Mouse (Mus musculus): Measurements from ENCODE around the gene Tmem106c. TPM values are rescaled to one million over a fixed set of nuclear protein-coding genes. Genes with fewer than 3 reads are reported as not detected.

Tmem106c gene
- 16.1 and 16.4 TPM in 2 replicates for polyA plus RNA-seq (2015; fragmentation: Nextera tagmentation; extraction: Ambion mirVana)

GRCm38 (mm10) chr15:97963989-97964835, at the start of gene Tmem106c:
TSS of gene Tmem106c (plus strand) at chr15:97964200.
- WGBS (ENCODE audit: insufficient replicate concordance) = under 1% methylated on average over 60 of the region's 67 CpGs
- H3K4me2 ChIP-seq (ENCODE audit: low read depth, low read length) = peak within 1 kb of the TSS; percentile 96
- no peaks in the 10 kb centered on the region for H3K9me3 ChIP-seq (ENCODE audit: low read length)
- TF ChIP-seq CTCF (IDR thresholded peaks at IDR 0.05; ENCODE audit: low read depth) = peak; percentile 98
- no peak for TF ChIP-seq EP300 (IDR thresholded peaks at IDR 0.05; ENCODE audit: low read depth)
- DNase-seq = peak; percentile 94
- peak within 1 kb of the TSS; percentile 51 for H3K27ac ChIP-seq (ENCODE audit: low read depth)
- peak within 1 kb of the TSS; percentile 79 for H3K9ac ChIP-seq (replicated peaks)
- ATAC-seq = peak; percentile 95
- H3K4me3 ChIP-seq (ENCODE audit: low read depth, low read length) = peak within 1 kb of the TSS; percentile 84
- H3K4me1 ChIP-seq (ENCODE audit: insufficient read depth) = peaks cover 13% of the 10 kb centered on the region
- no peaks in the 10 kb centered on the region for H3K36me3 ChIP-seq (replicated peaks; ENCODE audit: insufficient read depth, low read length)
- no peaks in the 10 kb centered on the region for H3K27me3 ChIP-seq (ENCODE audit: insufficient read depth, low read length)

GRCm38 (mm10) chr15:97914331-97914747, 49.7 kb upstream of the Tmem106c start:
- Histone ChIP-seq H3K36me3 (replicated peaks; ENCODE audit: insufficient read depth, low read length) (no peaks in the 10 kb centered on the region), H3K9ac (replicated peaks) (no peak overlapping the region), H3K4me1 (ENCODE audit: insufficient read depth) (no peaks in the 10 kb centered on the region), H3K27me3 (ENCODE audit: insufficient read depth, low read length) (peaks cover 6% of the 10 kb centered on the region), H3K4me2 (ENCODE audit: low read depth, low read length) (peak overlapping the region; percentile 13), H3K4me3 (ENCODE audit: low read depth, low read length) (no peak overlapping the region), H3K9me3 (ENCODE audit: low read length) (no peaks in the 10 kb centered on the region), H3K27ac (ENCODE audit: low read depth) (no peak overlapping the region)
- DNase-seq (no peak), ATAC-seq (no peak)
- 13% methylated on average over 9 of the region's 9 CpGs for WGBS (ENCODE audit: insufficient replicate concordance)
- TF ChIP-seq CTCF (IDR thresholded peaks at IDR 0.05; ENCODE audit: low read depth) (no peak), EP300 (IDR thresholded peaks at IDR 0.05; ENCODE audit: low read depth) (no peak)

DNA sequence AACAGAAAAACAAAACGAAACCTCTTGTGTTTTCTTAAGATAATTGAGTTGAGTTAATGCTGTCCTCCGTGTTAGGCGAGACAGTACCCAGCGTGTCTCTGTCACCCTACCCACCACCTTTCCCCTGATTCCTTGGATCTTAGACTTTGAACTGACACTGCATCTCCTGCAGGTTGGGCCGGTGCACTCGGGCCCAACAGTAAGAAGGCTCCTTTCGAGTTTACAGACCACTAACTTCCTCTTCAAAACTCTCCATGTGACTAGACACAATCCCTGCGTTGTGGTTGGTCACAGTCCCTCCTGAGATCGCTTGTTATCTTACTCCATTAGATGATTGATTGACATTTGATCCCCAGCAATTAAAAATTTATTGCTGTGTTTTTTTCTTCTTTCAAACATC, 46.0 kb upstream of the Tmem106c start:
- Histone ChIP-seq H3K9me3 (ENCODE audit: low read length) (no peaks in the 10 kb centered on the region), H3K9ac (replicated peaks) (no peak overlapping the region), H3K27me3 (ENCODE audit: insufficient read depth, low read length) (0 out of 2 replicates have a peak, but pooled peaks cover 4% of the 10 kb centered on the region), H3K4me3 (ENCODE audit: low read depth, low read length) (no peak overlapping the region), H3K27ac (ENCODE audit: low read depth) (no peak overlapping the region), H3K4me1 (ENCODE audit: insufficient read depth) (no peaks in the 10 kb centered on the region), H3K36me3 (replicated peaks; ENCODE audit: insufficient read depth, low read length) (no peaks in the 10 kb centered on the region), H3K4me2 (ENCODE audit: low read depth, low read length) (no peak overlapping the region)
- 44% methylated on average over 9 of the region's 9 CpGs for WGBS (ENCODE audit: insufficient replicate concordance)
- ATAC-seq = no peak
- DNase-seq = no peak
- TF ChIP-seq EP300 (IDR thresholded peaks at IDR 0.05; ENCODE audit: low read depth) = no peak
- no peak for TF ChIP-seq CTCF (IDR thresholded peaks at IDR 0.05; ENCODE audit: low read depth)

GRCm38 (mm10) chr15:97919217-97919616, 44.8 kb upstream of the Tmem106c start:
- H3K27ac ChIP-seq (ENCODE audit: low read depth) = no peak overlapping the region
- ATAC-seq (no peak), DNase-seq (no peak)
- no peak overlapping the region for H3K4me3 ChIP-seq (ENCODE audit: low read depth, low read length)
- no peaks in the 10 kb centered on the region for H3K27me3 ChIP-seq (ENCODE audit: insufficient read depth, low read length)
- H3K4me2 ChIP-seq (ENCODE audit: low read depth, low read length) = no peak overlapping the region
- TF ChIP-seq EP300 (IDR thresholded peaks at IDR 0.05; ENCODE audit: low read depth) = no peak
- no peaks in the 10 kb centered on the region for H3K36me3 ChIP-seq (replicated peaks; ENCODE audit: insufficient read depth, low read length)
- H3K9me3 ChIP-seq (ENCODE audit: low read length) = no peaks in the 10 kb centered on the region
- 71% methylated on average over 7 of the region's 7 CpGs for WGBS (ENCODE audit: insufficient replicate concordance)
- no peak overlapping the region for H3K9ac ChIP-seq (replicated peaks)
- H3K4me1 ChIP-seq (ENCODE audit: insufficient read depth) = no peaks in the 10 kb centered on the region

DNA sequence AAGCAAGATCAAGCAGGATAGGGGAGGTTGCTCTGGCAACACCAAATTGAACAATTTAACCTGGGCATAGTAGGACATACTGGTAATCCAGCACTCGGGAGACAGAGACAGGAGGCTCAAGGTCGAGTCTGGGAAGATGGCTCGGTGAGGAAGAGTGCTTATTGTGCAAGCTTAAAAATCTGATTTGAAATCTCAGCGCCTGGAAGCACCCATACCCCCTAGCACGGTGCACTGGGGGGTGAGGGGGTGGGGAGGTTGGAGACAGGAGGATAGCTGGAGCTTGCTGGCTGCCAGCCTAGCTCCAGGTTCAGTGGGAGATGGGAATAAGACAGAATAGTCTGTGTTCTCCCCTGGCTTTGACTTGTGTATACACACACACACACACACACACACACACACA, 43.7 kb upstream of the Tmem106c start:
- no peaks in the 10 kb centered on the region for H3K27me3 ChIP-seq (ENCODE audit: insufficient read depth, low read length)
- no peak overlapping the region for H3K4me3 ChIP-seq (ENCODE audit: low read depth, low read length)
- no peak for TF ChIP-seq CTCF (IDR thresholded peaks at IDR 0.05; ENCODE audit: low read depth)
- TF ChIP-seq EP300 (IDR thresholded peaks at IDR 0.05; ENCODE audit: low read depth) = no peak
- H3K36me3 ChIP-seq (replicated peaks; ENCODE audit: insufficient read depth, low read length) = no peaks in the 10 kb centered on the region
- no peak overlapping the region for H3K27ac ChIP-seq (ENCODE audit: low read depth)
- H3K4me2 ChIP-seq (ENCODE audit: low read depth, low read length) = no peak overlapping the region
- no peak for DNase-seq
- WGBS (ENCODE audit: insufficient replicate concordance) = 46% methylated on average over 5 of the region's 5 CpGs
- no peaks in the 10 kb centered on the region for H3K9me3 ChIP-seq (ENCODE audit: low read length)
- ATAC-seq = no peak
- H3K9ac ChIP-seq (replicated peaks) = no peak overlapping the region
- no peaks in the 10 kb centered on the region for H3K4me1 ChIP-seq (ENCODE audit: insufficient read depth)

GRCm38 (mm10) chr15:97921796-97922195, 42.2 kb upstream of the Tmem106c start:
- no peaks in the 10 kb centered on the region for H3K36me3 ChIP-seq (replicated peaks; ENCODE audit: insufficient read depth, low read length)
- DNase-seq = no peak
- no peaks in the 10 kb centered on the region for H3K9me3 ChIP-seq (ENCODE audit: low read length)
- no peak overlapping the region for H3K9ac ChIP-seq (replicated peaks)
- no peaks in the 10 kb centered on the region for H3K27me3 ChIP-seq (ENCODE audit: insufficient read depth, low read length)
- ATAC-seq = no peak
- no peaks in the 10 kb centered on the region for H3K4me1 ChIP-seq (ENCODE audit: insufficient read depth)
- 88% methylated on average over 9 of the region's 9 CpGs for WGBS (ENCODE audit: insufficient replicate concordance)
- TF ChIP-seq CTCF (IDR thresholded peaks at IDR 0.05; ENCODE audit: low read depth) = no peak
- TF ChIP-seq EP300 (IDR thresholded peaks at IDR 0.05; ENCODE audit: low read depth) = no peak
- H3K27ac ChIP-seq (ENCODE audit: low read depth) = no peak overlapping the region
- H3K4me3 ChIP-seq (ENCODE audit: low read depth, low read length) = no peak overlapping the region
- no peak overlapping the region for H3K4me2 ChIP-seq (ENCODE audit: low read depth, low read length)

All from liver, postnatal 0 days (tissue).